Mouse (Mus musculus): ENCODE measurements around the gene Zfyve1. TPM values are rescaled to one million over a fixed set of nuclear protein-coding genes. Genes with fewer than 3 reads are reported as not detected.
"Not testable (repeated sequence)": the region's sequence is repeated elsewhere in the genome, so short reads cannot be mapped to it uniquely, and the experiment has no call there.

Zfyve1 gene
- 10 to 100 TPM; 10.5 to 19.8 TPM for polyA plus RNA-seq (2017; shearing (Covaris generic))

GRCm38 (mm10) chr12:83597025-83597501, at the start of gene Zfyve1:
Zfyve1 (minus strand) TSS chr12:83597222.
- peak; percentile 98 for ATAC-seq

GRCm38 (mm10) chr12:83643116-83643515, 46.1 kb upstream of the Zfyve1 start:
- no peak for ATAC-seq

GRCm38 (mm10) chr12:83641233-83641632, 44.2 kb upstream of the Zfyve1 start:
- no peak for ATAC-seq

GRCm38 (mm10) chr12:83633807-83634206, 36.8 kb upstream of the Zfyve1 start:
- no peak for ATAC-seq

GRCm38 (mm10) chr12:83632680-83633025, 35.6 kb upstream of the Zfyve1 start:
- ATAC-seq, result peak; percentile 9

GRCm38 (mm10) chr12:83631743-83632679, 35.0 kb upstream of the Zfyve1 start:
- ATAC-seq, result peak; percentile 96

GRCm38 (mm10) chr12:83630936-83631335, 33.9 kb upstream of the Zfyve1 start, which contains the start of gene Rbm25:
Rbm25 (plus strand) TSS chr12:83631236.
- ATAC-seq, result not testable (repeated sequence)

- ATAC-seq, result no peak
These were observed 27.3 kb upstream of the Zfyve1 start for GRCm38 (mm10) chr12:83624321-83624720.

- no peak for ATAC-seq
These were observed 25.2 kb upstream of the Zfyve1 start for GRCm38 (mm10) chr12:83622031-83622755.

- peak; percentile 54 for ATAC-seq
These were observed 23.7 kb upstream of the Zfyve1 start for GRCm38 (mm10) chr12:83620694-83621093.

GRCm38 (mm10) chr12:83618981-83619380, 22.0 kb upstream of the Zfyve1 start:
- ATAC-seq, result no peak

GRCm38 (mm10) chr12:83617261-83617660, 20.2 kb upstream of the Zfyve1 start:
- ATAC-seq, result no peak

- not testable (repeated sequence) for ATAC-seq
These were observed 9.4 kb upstream of the Zfyve1 start for GRCm38 (mm10) chr12:83606411-83606810.

- no peak for ATAC-seq
These were observed 5.3 kb upstream of the Zfyve1 start for GRCm38 (mm10) chr12:83602285-83602684.

- no peak for ATAC-seq
These were observed 859 bp upstream of the Zfyve1 start for GRCm38 (mm10) chr12:83597881-83598280.

GRCm38 (mm10) chr12:83596191-83596954, 649 bp downstream of the Zfyve1 start:
- no peak for ATAC-seq

- ATAC-seq, result no peak
These were observed 2.5 kb downstream of the Zfyve1 start for GRCm38 (mm10) chr12:83594454-83595040.

- ATAC-seq, result no peak
These were observed 5.1 kb downstream of the Zfyve1 start for GRCm38 (mm10) chr12:83591754-83592501.

GRCm38 (mm10) chr12:83586628-83587027, 10.4 kb downstream of the Zfyve1 start:
- no peak for ATAC-seq

GRCm38 (mm10) chr12:83582747-83583146, 14.3 kb downstream of the Zfyve1 start:
- no peak for ATAC-seq

- no peak for ATAC-seq
These were observed 14.9 kb downstream of the Zfyve1 start for GRCm38 (mm10) chr12:83582106-83582505.
